Mouse (Mus musculus) midbrain, embryonic 14.5 days (tissue): Measurements from ENCODE around the gene Gpr107. TPM values are rescaled to one million over a fixed set of nuclear protein-coding genes. Genes with fewer than 3 reads are reported as not detected.

ENCODE experiments used
- ATAC-seq: fragments of 200-750 bp; cut with Nextera tagmentation; 2 replicates; pipeline ENCODE4 v1.8.0; 2017; ENCODE audit warnings: moderate number of reproducible peaks, moderate library complexity; ENCODE audit not compliant: low FRiP score, low TSS enrichment
- DNase-seq: peaks from one replicate; pipeline ENCODE4 v3.0.0-alpha.2; 2015
- H3K27ac ChIP-seq: fragments of 300-500 bp; sonication (generic); replicated peaks from 2 replicates; pipeline ENCODE4 v1.5.1; 2014; ENCODE audit warnings: mild to moderate bottlenecking, low read depth, low read length, moderate library complexity
- H3K27me3 ChIP-seq: fragments of 300-500 bp; sonication (generic); 2 replicates; pipeline ENCODE4 v1.6.1; 2014; ENCODE audit warnings: low read length, control low read depth, mixed read lengths; ENCODE audit not compliant: control insufficient read depth, insufficient read depth
- H3K36me3 ChIP-seq: fragments of 300-500 bp; sonication (generic); 2 replicates; pipeline ENCODE4 v1.6.1; 2014; ENCODE audit warnings: low read length, control low read depth; ENCODE audit not compliant: control insufficient read depth, insufficient read depth
- H3K4me1 ChIP-seq: fragments of 300-500 bp; sonication (generic); 2 replicates; pipeline ENCODE4 v1.6.1; 2014; ENCODE audit warnings: mild to moderate bottlenecking, antibody characterized with exemption, low read length, control low read depth; ENCODE audit not compliant: control insufficient read depth, insufficient read depth
- H3K4me2 ChIP-seq: fragments of 300-500 bp; sonication (generic); 2 replicates; pipeline ENCODE4 v1.6.1; 2014; ENCODE audit warnings: mild to moderate bottlenecking, low read length, moderate library complexity
- H3K4me3 ChIP-seq: fragments of 300-500 bp; sonication (generic); replicated peaks from 2 replicates; pipeline ENCODE4 v1.5.1; 2014; ENCODE audit warnings: low read depth, low read length
- H3K9ac ChIP-seq: fragments of 300-500 bp; sonication (generic); replicated peaks from 2 replicates; pipeline ENCODE4 v1.6.1; 2014; ENCODE audit warnings: mild to moderate bottlenecking, low read length, moderate library complexity
- H3K9me3 ChIP-seq: fragments of 300-500 bp; sonication (generic); 2 replicates; pipeline ENCODE4 v1.6.1; 2016; ENCODE audit warnings: low read length, control low read depth, mixed read lengths; ENCODE audit not compliant: control insufficient read depth
- WGBS: fragments of 180-500 bp; shearing (Covaris S2); extraction: QIAGEN DNeasy Blood & Tissue Kit; methylation state at CpG from one replicate; pipeline ENCODE4 v1.1.7; 2014; 5-methylcytosine and 5-hydroxymethylcytosine counted together
- polyA plus RNA-seq: library from polyadenylated mRNA; unstranded; fragments of >200 nt; fragmentation: Nextera tagmentation; extraction: Ambion mirVana; gene quantifications from 2 replicates; pipeline ENCODE4 v1.2.1, GENCODE M21; 2014

The Gpr107 gene
- polyA plus RNA-seq, 1 experiment from 2014 or later, result 25.5 TPM

DNA sequence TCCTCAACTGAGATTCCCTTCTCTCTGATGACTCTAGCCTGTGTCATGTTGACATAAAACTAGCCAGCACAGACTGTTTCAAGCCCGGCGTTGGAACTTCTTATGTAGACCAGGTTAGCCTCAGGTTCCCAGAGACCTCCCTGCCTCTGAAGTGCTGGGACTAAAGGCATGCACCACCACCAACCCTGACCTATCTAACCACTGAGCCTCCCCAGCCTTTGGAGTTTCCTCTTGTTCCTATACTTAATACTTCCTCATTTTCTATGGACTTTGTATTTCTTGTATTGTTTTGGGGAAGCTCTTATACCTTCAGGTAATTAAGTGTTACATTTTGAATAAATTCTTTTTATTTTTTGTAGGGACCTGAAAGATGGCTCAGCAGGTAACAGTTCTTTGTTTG is 37.9 kb upstream of the Gpr107 start:
- WGBS, result 96% methylated on average over 2 of the region's 2 CpGs
- ATAC-seq, result no peak
- Histone ChIP-seq H3K4me1 (no peaks in the 10 kb centered on the region), H3K27me3 (no peaks in the 10 kb centered on the region), H3K9ac (no peak overlapping the region), H3K36me3 (no peaks in the 10 kb centered on the region), H3K9me3 (no peaks in the 10 kb centered on the region), H3K4me3 (no peak overlapping the region), H3K4me2 (no peak overlapping the region), H3K27ac (no peak overlapping the region)
- DNase-seq, result no peak

- Histone ChIP-seq H3K36me3 (no peaks in the 10 kb centered on the region), H3K27me3 (no peaks in the 10 kb centered on the region), H3K4me1 (no peaks in the 10 kb centered on the region), H3K27ac (no peak overlapping the region), H3K9me3 (no peaks in the 10 kb centered on the region), H3K4me2 (no peak overlapping the region), H3K9ac (no peak overlapping the region), H3K4me3 (no peak overlapping the region)
- DNase-seq (no peak), ATAC-seq (no peak)
- 88% methylated on average over 10 of the region's 10 CpGs for WGBS
Observed at GRCm38 (mm10) chr2:31115091-31115942, 36.8 kb upstream of the Gpr107 start.

DNA sequence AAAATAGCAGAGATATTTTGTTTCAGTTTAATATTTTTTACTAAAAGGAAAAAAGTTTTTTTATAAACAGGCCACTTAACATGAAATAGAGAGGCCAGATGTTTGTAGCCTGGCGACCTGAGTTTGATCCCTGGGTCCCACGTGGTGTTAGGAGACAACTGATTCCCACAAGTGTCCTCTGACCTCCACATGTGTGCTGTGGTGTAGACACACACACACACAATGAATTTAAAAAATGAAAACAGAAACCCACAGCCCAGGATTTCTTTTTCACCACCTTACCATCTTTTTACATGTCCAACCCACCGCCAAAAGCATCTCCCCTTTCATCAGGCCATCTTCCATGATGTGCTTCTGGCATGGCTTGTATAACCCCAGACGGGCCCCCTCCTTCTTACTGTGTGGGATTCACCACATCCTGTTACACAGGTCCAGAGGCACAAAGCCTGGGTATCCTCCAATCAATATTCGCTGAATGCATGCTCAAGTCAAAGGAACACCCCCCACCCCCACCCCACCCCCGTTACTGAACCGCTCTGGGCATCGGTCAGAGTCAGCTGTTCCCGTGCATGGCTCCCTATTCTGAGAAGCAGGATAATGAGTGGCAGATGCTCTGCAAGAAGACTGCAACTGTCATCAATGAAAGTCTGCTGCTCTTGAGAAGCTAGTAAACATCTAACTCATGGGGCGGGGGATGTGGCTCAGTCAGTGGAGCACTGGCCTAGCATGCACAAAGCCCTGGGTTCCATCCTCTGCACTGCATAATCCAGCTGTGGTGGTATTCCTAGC is 36.0 kb upstream of the Gpr107 start:
- no peak overlapping the region for H3K9ac ChIP-seq
- H3K9me3 ChIP-seq, result no peaks in the 10 kb centered on the region
- no peaks in the 10 kb centered on the region for H3K27me3 ChIP-seq
- H3K27ac ChIP-seq, result no peak overlapping the region
- H3K4me1 ChIP-seq, result no peaks in the 10 kb centered on the region
- no peak overlapping the region for H3K4me3 ChIP-seq
- DNase-seq, result no peak
- no peak overlapping the region for H3K4me2 ChIP-seq
- WGBS, result 73% methylated on average over 10 of the region's 10 CpGs
- no peaks in the 10 kb centered on the region for H3K36me3 ChIP-seq
- no peak for ATAC-seq

DNA sequence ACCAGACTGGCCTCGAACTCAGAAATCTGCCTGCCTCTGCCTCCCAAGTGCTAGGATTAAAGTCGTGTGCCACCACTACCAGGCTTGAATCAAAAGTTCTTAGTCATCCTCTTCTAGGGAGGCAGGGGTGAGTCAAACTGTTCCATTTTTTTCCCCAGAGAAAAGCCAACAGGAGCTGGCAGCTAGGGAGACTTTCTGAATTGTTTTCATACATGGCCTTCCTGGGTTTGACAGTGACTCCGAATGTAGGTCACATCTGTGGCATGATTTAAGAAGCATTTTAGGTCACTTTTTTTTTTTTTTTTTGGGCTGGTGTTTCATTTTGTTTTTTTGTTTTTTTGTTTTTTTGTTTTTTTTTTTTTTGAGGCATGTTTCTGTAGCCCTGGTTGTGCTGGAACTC is 33.9 kb upstream of the Gpr107 start:
- Histone ChIP-seq H3K4me1 (no peaks in the 10 kb centered on the region), H3K36me3 (no peaks in the 10 kb centered on the region), H3K9me3 (no peaks in the 10 kb centered on the region), H3K27me3 (no peaks in the 10 kb centered on the region), H3K9ac (no peak overlapping the region), H3K4me2 (no peak overlapping the region), H3K27ac (no peak overlapping the region), H3K4me3 (no peak overlapping the region)
- no peak for DNase-seq
- no peak for ATAC-seq
- WGBS, result 98% methylated on average over 3 of the region's 3 CpGs

GRCm38 (mm10) chr2:31118639-31119380 is 33.3 kb upstream of the Gpr107 start:
- Histone ChIP-seq H3K9ac (no peak overlapping the region), H3K4me3 (no peak overlapping the region), H3K9me3 (no peaks in the 10 kb centered on the region), H3K27me3 (no peaks in the 10 kb centered on the region), H3K4me1 (no peaks in the 10 kb centered on the region), H3K27ac (no peak overlapping the region), H3K4me2 (no peak overlapping the region), H3K36me3 (no peaks in the 10 kb centered on the region)
- DNase-seq (no peak), ATAC-seq (no peak)
- WGBS, result 89% methylated on average over 10 of the region's 10 CpGs

GRCm38 (mm10) chr2:31119795-31120194 is 32.3 kb upstream of the Gpr107 start:
- Histone ChIP-seq H3K4me1 (no peaks in the 10 kb centered on the region), H3K9me3 (no peaks in the 10 kb centered on the region), H3K27ac (no peak overlapping the region), H3K9ac (0 out of 2 replicates have a peak overlapping the region, but pooled peaks have one; percentile 9), H3K4me2 (no peak overlapping the region), H3K36me3 (no peaks in the 10 kb centered on the region), H3K4me3 (no peak overlapping the region), H3K27me3 (no peaks in the 10 kb centered on the region)
- peak; percentile 71 for DNase-seq
- WGBS, result 54% methylated on average over 13 of the region's 13 CpGs
- ATAC-seq, result no peak

DNA sequence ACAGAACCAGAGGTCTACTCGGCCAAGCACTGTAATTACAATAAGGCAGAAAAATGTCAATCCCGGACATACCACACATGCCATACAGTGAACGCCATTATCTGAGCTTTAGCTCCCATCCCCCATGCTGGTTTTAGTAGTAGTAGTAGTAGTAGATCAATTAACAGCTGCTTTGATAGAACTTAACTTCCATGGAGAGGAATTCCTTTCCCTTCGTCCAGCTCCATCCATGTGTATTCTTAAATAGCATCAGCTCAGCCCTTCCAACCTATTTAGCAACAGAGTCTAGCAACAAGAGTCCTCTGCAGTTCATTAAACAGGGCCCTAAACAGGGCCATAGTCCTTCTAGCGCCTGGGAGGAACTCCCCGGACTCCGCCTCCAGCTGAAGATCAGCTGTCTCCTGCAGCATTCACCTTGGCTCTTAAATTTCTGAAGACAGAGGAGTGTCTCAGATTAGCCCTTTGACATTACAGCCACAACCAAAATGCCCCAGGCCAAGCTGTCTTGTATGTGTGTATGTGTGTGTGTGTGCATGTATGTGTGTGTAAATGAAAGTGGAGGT is 30.9 kb upstream of the Gpr107 start:
- H3K36me3 ChIP-seq, result no peaks in the 10 kb centered on the region
- ATAC-seq, result no peak

DNA sequence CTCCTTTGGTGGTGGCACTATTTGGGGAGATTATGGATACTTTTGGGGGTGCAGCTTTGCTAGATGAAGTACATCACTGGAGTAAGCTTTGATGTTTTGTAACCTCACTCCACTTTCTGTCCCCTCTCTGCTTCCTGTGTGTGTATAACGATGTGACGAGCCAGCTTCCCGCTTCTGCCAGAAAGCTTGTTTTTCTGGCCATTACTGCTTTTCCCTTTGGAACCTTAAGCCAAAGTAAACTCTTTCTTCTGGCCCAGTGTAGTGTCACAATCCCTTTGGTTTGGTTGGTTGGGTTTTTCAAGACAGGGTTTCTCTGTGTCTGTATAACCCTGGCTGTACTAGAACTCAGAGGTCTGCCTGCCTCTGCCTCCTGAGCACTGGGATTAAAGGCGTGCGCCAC is 29.3 kb upstream of the Gpr107 start:
- no peak for ATAC-seq
- WGBS, result 90% methylated on average over 5 of the region's 5 CpGs

More for the DNA sequence above, 30.9 kb upstream of the Gpr107 start:
- no peaks in the 10 kb centered on the region for H3K4me1 ChIP-seq
- no peak overlapping the region for H3K27ac ChIP-seq
- 88% methylated on average over 7 of the region's 7 CpGs for WGBS
- H3K4me3 ChIP-seq, result no peak overlapping the region
- H3K4me2 ChIP-seq, result no peak overlapping the region
- DNase-seq, result no peak
- H3K27me3 ChIP-seq, result no peaks in the 10 kb centered on the region
- no peaks in the 10 kb centered on the region for H3K9me3 ChIP-seq
- H3K9ac ChIP-seq, result no peak overlapping the region

More for the DNA sequence above, 29.3 kb upstream of the Gpr107 start:
- Histone ChIP-seq H3K9ac (no peak overlapping the region), H3K4me3 (no peak overlapping the region), H3K4me2 (no peak overlapping the region), H3K36me3 (no peaks in the 10 kb centered on the region), H3K27me3 (no peaks in the 10 kb centered on the region), H3K27ac (no peak overlapping the region), H3K4me1 (no peaks in the 10 kb centered on the region), H3K9me3 (no peaks in the 10 kb centered on the region)
- no peak for DNase-seq
